Mouse (Mus musculus) B cell, adult 62 days (primary cell): ENCODE results near the gene Gm13271. TPM values are rescaled to one million over a fixed set of nuclear protein-coding genes. Genes with fewer than 3 reads are reported as not detected.

Experiments
- total RNA-seq: library from RNA; stranded (reverse); gene quantifications from 4 replicates; pipeline ENCODE4 v1.2.4, GENCODE M21; 2023

Gm13271 gene
- not detected in 4 replicates for total RNA-seq

GRCm38 (mm10) chr4:88754818-88755340 lies at the start of gene Gm13271:
Gene Gm13271 (plus strand): TSS chr4:88754868.

GRCm38 (mm10) chr4:88721791-88722721 lies 32.6 kb upstream of the Gm13271 start, which contains the start of the genes Gm26566 and Klhl9:
Gene Gm26566 (plus strand): TSS chr4:88721805.
Gene Klhl9 (minus strand): TSS chr4:88722465.

GRCm38 (mm10) chr4:88759610-88760268 lies 5.1 kb downstream of the Gm13271 start, which contains the start of gene Gm13283:
Gene Gm13283 (plus strand): TSS chr4:88760119.

GRCm38 (mm10) chr4:88773534-88773933 lies 18.9 kb downstream of the Gm13271 start, which contains the start of gene Gm13290:
Gene Gm13290 (plus strand): TSS chr4:88773834.

GRCm38 (mm10) chr4:88776622-88777021 lies 22.0 kb downstream of the Gm13271 start, which contains the start of gene Gm13289:
Gene Gm13289 (plus strand): TSS chr4:88776922.

GRCm38 (mm10) chr4:88779550-88779949 lies 24.9 kb downstream of the Gm13271 start, which contains the start of gene Gm13272:
Gene Gm13272 (plus strand): TSS chr4:88779850.

GRCm38 (mm10) chr4:88781831-88782230 lies 27.2 kb downstream of the Gm13271 start, which contains the start of gene Ifnz:
Gene Ifnz (plus strand): TSS chr4:88782131.

GRCm38 (mm10) chr4:88785409-88785808 lies 30.7 kb downstream of the Gm13271 start, which contains the start of gene Gm13276:
Gene Gm13276 (plus strand): TSS chr4:88785709.

GRCm38 (mm10) chr4:88788402-88788801 lies 33.7 kb downstream of the Gm13271 start, which contains the start of gene Gm13277:
Gene Gm13277 (plus strand): TSS chr4:88788632.

GRCm38 (mm10) chr4:88791250-88791649 lies 36.6 kb downstream of the Gm13271 start, which contains the start of gene Gm13278:
Gene Gm13278 (plus strand): TSS chr4:88791550.

GRCm38 (mm10) chr4:88793936-88794675 lies 39.4 kb downstream of the Gm13271 start, which contains the start of gene Gm13275:
Gene Gm13275 (plus strand): TSS chr4:88794487.

GRCm38 (mm10) chr4:88797097-88797496 lies 42.4 kb downstream of the Gm13271 start, which contains the start of gene Gm13279:
Gene Gm13279 (plus strand): TSS chr4:88797397.

GRCm38 (mm10) chr4:88799365-88799764 lies 44.7 kb downstream of the Gm13271 start, which contains the start of gene Gm13285:
Gene Gm13285 (plus strand): TSS chr4:88799665.

GRCm38 (mm10) chr4:88802954-88803353 lies 48.3 kb downstream of the Gm13271 start, which contains the start of gene Gm13287:
Gene Gm13287 (plus strand): TSS chr4:88803254.

Other genes starting within 250 kb of the Gm13271 start
- not detected in 4 replicates for gene Ifnb1, start 232.1 kb upstream of the Gm13271 start, total RNA-seq
- gene Ifna15, start 196.6 kb upstream of the Gm13271 start, total RNA-seq: not detected in 4 replicates
- not detected in 4 replicates for gene Ifna14, start 183.1 kb upstream of the Gm13271 start, total RNA-seq
- not detected in 4 replicates for gene Ifna9, start 162.5 kb upstream of the Gm13271 start, total RNA-seq
- gene Ifna12, start 151.5 kb upstream of the Gm13271 start, total RNA-seq: not detected in 4 replicates
- not detected in 4 replicates for gene C87499, start 120.5 kb upstream of the Gm13271 start, total RNA-seq
- not detected in 4 replicates for gene Ifna13, start 110.4 kb upstream of the Gm13271 start, total RNA-seq
- gene Ifna16, start 77.9 kb upstream of the Gm13271 start, total RNA-seq: not detected in 4 replicates
- not detected in 4 replicates for gene Ifna2, start 71.0 kb upstream of the Gm13271 start, total RNA-seq
- not detected in 4 replicates for gene Ifnab, start 63.5 kb upstream of the Gm13271 start, total RNA-seq
- not detected in 4 replicates for gene Gm26566, start 33.1 kb upstream of the Gm13271 start, total RNA-seq
- gene Klhl9, start 32.4 kb upstream of the Gm13271 start, total RNA-seq: 14.4 to 16.1 TPM (median 15.0 TPM) in 4 replicates
- not detected in 4 replicates for gene Gm13283, start 5.3 kb downstream of the Gm13271 start, total RNA-seq
- gene Gm13290, start 19.0 kb downstream of the Gm13271 start, total RNA-seq: not detected in 4 replicates
- gene Gm13289, start 22.1 kb downstream of the Gm13271 start, total RNA-seq: not detected in 4 replicates
- not detected in 4 replicates for gene Gm13272, start 25.0 kb downstream of the Gm13271 start, total RNA-seq
- not detected in 4 replicates for gene Ifnz, start 27.3 kb downstream of the Gm13271 start, total RNA-seq
- not detected in 4 replicates for gene Gm13276, start 30.8 kb downstream of the Gm13271 start, total RNA-seq
- gene Gm13277, start 33.8 kb downstream of the Gm13271 start, total RNA-seq: not detected in 4 replicates
- gene Gm13278, start 36.7 kb downstream of the Gm13271 start, total RNA-seq: not detected in 4 replicates
- gene Gm13275, start 39.6 kb downstream of the Gm13271 start, total RNA-seq: not detected in 4 replicates
- not detected in 4 replicates for gene Gm13279, start 42.5 kb downstream of the Gm13271 start, total RNA-seq
- gene Gm13285, start 44.8 kb downstream of the Gm13271 start, total RNA-seq: not detected in 4 replicates
- gene Gm13287, start 48.4 kb downstream of the Gm13271 start, total RNA-seq: not detected in 4 replicates
- not detected in 4 replicates for gene Gm13288, start 50.7 kb downstream of the Gm13271 start, total RNA-seq
- not detected in 4 replicates for gene Ifna7, start 61.4 kb downstream of the Gm13271 start, total RNA-seq
- not detected in 4 replicates for gene Ifna11, start 65.1 kb downstream of the Gm13271 start, total RNA-seq
- not detected in 4 replicates for gene Ifna6, start 72.5 kb downstream of the Gm13271 start, total RNA-seq
- gene Ifna5, start 80.7 kb downstream of the Gm13271 start, total RNA-seq: not detected in 4 replicates
- not detected in 4 replicates for gene Ifna4, start 87.0 kb downstream of the Gm13271 start, total RNA-seq
- gene Ifna1, start 95.2 kb downstream of the Gm13271 start, total RNA-seq: not detected in 4 replicates
- not detected in 4 replicates for gene Ifne, start 125.3 kb downstream of the Gm13271 start, total RNA-seq